Mouse (Mus musculus): ENCODE measurements at regions not wholly inside any gene's neighbourhood (a gene's known extent, or its start where the extent isn't known, plus 50 kb on each side); places are given as distances from the start of the nearest gene placed in this dataset.

- DNase-seq (ENCODE audit: low spot score in 2 of 2) = no peak
Measured at GRCm38 (mm10) chr9:46469521-46469920, 149.7 kb upstream of the 4931429L15Rik start.

GRCm38 (mm10) chr9:46468306-46468705, 148.5 kb upstream of the 4931429L15Rik start:
- DNase-seq (ENCODE audit: low spot score in 2 of 2) = no peak

GRCm38 (mm10) chr9:46467671-46468070, 147.9 kb upstream of the 4931429L15Rik start:
- no peak for DNase-seq (ENCODE audit: low spot score in 2 of 2)

- no peak for DNase-seq (ENCODE audit: low spot score in 2 of 2)
Measured at GRCm38 (mm10) chr9:46462681-46463080, 142.9 kb upstream of the 4931429L15Rik start.

GRCm38 (mm10) chr9:46457945-46458344, 138.2 kb upstream of the 4931429L15Rik start:
- no peak for DNase-seq (ENCODE audit: low spot score in 2 of 2)

GRCm38 (mm10) chr9:46454807-46455610, 135.2 kb upstream of the 4931429L15Rik start:
- no peak for DNase-seq (ENCODE audit: low spot score in 2 of 2)

GRCm38 (mm10) chr9:46443191-46444095, 123.7 kb upstream of the 4931429L15Rik start:
- DNase-seq (ENCODE audit: low spot score in 2 of 2) = no peak

- DNase-seq (ENCODE audit: low spot score in 2 of 2) = peak in 1 of 2 experiments; percentile 20
Measured at GRCm38 (mm10) chr9:46442739-46443181, 123.0 kb upstream of the 4931429L15Rik start.

- no peak for DNase-seq (ENCODE audit: low spot score in 2 of 2)
Measured at GRCm38 (mm10) chr9:46440226-46440625, 120.4 kb upstream of the 4931429L15Rik start.

- DNase-seq (ENCODE audit: low spot score in 2 of 2) = peak; percentile 63 to 79
Measured at GRCm38 (mm10) chr9:46434700-46435099, 114.9 kb upstream of the 4931429L15Rik start.

GRCm38 (mm10) chr9:46433716-46434115, 113.9 kb upstream of the 4931429L15Rik start:
- no peak for DNase-seq (ENCODE audit: low spot score in 2 of 2)

- DNase-seq (ENCODE audit: low spot score in 2 of 2) = no peak
Measured at GRCm38 (mm10) chr9:46431053-46431452, 111.3 kb upstream of the 4931429L15Rik start.

- no peak for DNase-seq (ENCODE audit: low spot score in 2 of 2)
Measured at GRCm38 (mm10) chr9:46423184-46423967, 103.6 kb upstream of the 4931429L15Rik start.

GRCm38 (mm10) chr9:46421688-46422274, 102.0 kb upstream of the 4931429L15Rik start:
- DNase-seq (ENCODE audit: low spot score in 2 of 2) = no peak

- no peak for DNase-seq (ENCODE audit: low spot score in 2 of 2)
Measured at GRCm38 (mm10) chr9:46411686-46412085, 91.9 kb upstream of the 4931429L15Rik start.

- no peak for DNase-seq (ENCODE audit: low spot score in 2 of 2)
Measured at GRCm38 (mm10) chr9:46408776-46409175, 89.0 kb upstream of the 4931429L15Rik start.

- no peak for DNase-seq (ENCODE audit: low spot score in 2 of 2)
Measured at GRCm38 (mm10) chr9:46406606-46407005, 86.8 kb upstream of the 4931429L15Rik start.

GRCm38 (mm10) chr9:46396591-46396990, 76.8 kb upstream of the 4931429L15Rik start:
- no peak for DNase-seq (ENCODE audit: low spot score in 2 of 2)

GRCm38 (mm10) chr9:46395156-46395765, 75.5 kb upstream of the 4931429L15Rik start:
- DNase-seq (ENCODE audit: low spot score in 2 of 2) = no peak

- no peak for DNase-seq (ENCODE audit: low spot score in 2 of 2)
Measured at GRCm38 (mm10) chr9:46394239-46394638, 74.5 kb upstream of the 4931429L15Rik start.
